Mouse (Mus musculus) cerebellum, adult 2 months (tissue): Measurements from ENCODE around the gene Hemk1. TPM values are rescaled to one million over a fixed set of nuclear protein-coding genes. Genes with fewer than 3 reads are reported as not detected.
"Not testable (repeated sequence)": the region's sequence is repeated elsewhere in the genome, so short reads cannot be mapped to it uniquely, and the experiment has no call there.

Source experiments
- DNase-seq, 2 experiments: peaks; one replicate each; pipeline ENCODE4 v3.0.0; 2021
- H3K27ac ChIP-seq: fragments of 200-500 bp; 2 replicates; pipeline ENCODE4 v1.5.1; 2012; ENCODE audit warnings: low read length, control low read depth, inconsistent platforms; ENCODE audit not compliant: insufficient read depth
- H3K27me3 ChIP-seq: fragments of 200-500 bp; 2 replicates; pipeline ENCODE4 v1.6.1; 2012; ENCODE audit warnings: inconsistent platforms, mild to moderate bottlenecking, low read length, moderate library complexity; ENCODE audit not compliant: control insufficient read depth, insufficient read depth
- H3K4me1 ChIP-seq: fragments of 200-500 bp; 2 replicates; pipeline ENCODE4 v1.6.1; 2011; ENCODE audit warnings: low read length; ENCODE audit not compliant: control insufficient read depth, insufficient read depth
- H3K4me3 ChIP-seq: fragments of 200-500 bp; replicated peaks from 2 replicates; pipeline ENCODE3; 2011; ENCODE audit warnings: mild to moderate bottlenecking, low read depth, low read length, control low read depth; ENCODE audit not compliant: insufficient read depth
- CTCF ChIP-seq: fragments of 200-500 bp; IDR thresholded peaks from 2 replicates; pipeline ENCODE4 v1.5.1; 2011; ENCODE audit warnings: low read depth, mild to moderate bottlenecking, control low read depth, low read length, moderate library complexity, borderline replicate concordance; ENCODE audit not compliant: insufficient read depth
- POLR2A ChIP-seq: fragments of 200-500 bp; IDR thresholded peaks from 2 replicates; pipeline ENCODE4 v1.6.1; 2011; ENCODE audit warnings: low read length, control low read depth, borderline replicate concordance; ENCODE audit not compliant: insufficient read depth
- WGBS: fragments of 180-500 bp; shearing (Covaris S2); methylation state at CpG from one replicate; pipeline ENCODE4 v1.1.7; 2018; 5-methylcytosine and 5-hydroxymethylcytosine counted together
- polyA plus RNA-seq: library from polyadenylated mRNA; depleted of rRNA; stranded (reverse); fragments of >200 nt; gene quantifications from 2 replicates; pipeline ENCODE4 v1.2.3, GENCODE M21; 2012

The Hemk1 gene
- polyA plus RNA-seq, 1 experiment: 27.8 TPM

GRCm38 (mm10) chr9:107312811-107313584, 25.2 kb downstream of the Hemk1 start:
- WGBS: 74% methylated on average over 10 of the region's 10 CpGs
- Histone ChIP-seq H3K27ac (no peak overlapping the region), H3K4me1 (peaks cover 9% of the 10 kb centered on the region; the same call in 1 of the 2 replicates), H3K4me3 (no peak overlapping the region), H3K27me3 (no peaks in the 10 kb centered on the region)
- no peak for DNase-seq
- no peak for TF ChIP-seq CTCF
- no peak for TF ChIP-seq POLR2A

DNA sequence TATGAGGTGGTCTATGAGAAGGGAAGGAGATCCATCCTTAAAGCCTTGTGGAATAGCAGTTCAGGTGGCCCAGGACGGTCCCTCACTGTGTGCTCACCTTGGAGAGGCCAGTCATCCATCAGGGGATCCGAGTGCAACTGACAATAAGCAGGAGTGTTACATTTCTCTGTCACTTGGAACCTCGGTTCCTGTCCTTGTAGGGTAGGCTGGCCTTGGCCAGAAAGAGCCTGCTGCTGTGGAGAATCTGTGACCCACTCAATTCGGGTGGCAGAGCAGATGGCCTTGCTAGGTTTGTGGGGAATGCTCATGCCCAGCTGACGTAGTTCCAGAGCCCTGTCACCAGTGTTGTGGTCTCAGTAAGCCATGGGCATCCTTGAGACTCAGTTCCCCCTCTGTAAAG, 28.6 kb downstream of the Hemk1 start:
- DNase-seq: no peak
- TF ChIP-seq CTCF: no peak
- WGBS: 41% methylated on average over 5 of the region's 5 CpGs

GRCm38 (mm10) chr9:107309171-107309570, 29.0 kb downstream of the Hemk1 start:
- 82% methylated on average over 9 of the region's 9 CpGs for WGBS
- no peak for TF ChIP-seq CTCF
- TF ChIP-seq POLR2A: no peak
- no peak for DNase-seq
- H3K27ac ChIP-seq: no peak overlapping the region
- H3K4me3 ChIP-seq: no peak overlapping the region
- no peaks in the 10 kb centered on the region for H3K27me3 ChIP-seq
- no peaks in the 10 kb centered on the region for H3K4me1 ChIP-seq

More for the DNA sequence above, 28.6 kb downstream of the Hemk1 start:
- H3K27me3 ChIP-seq: no peaks in the 10 kb centered on the region
- no peaks in the 10 kb centered on the region for H3K4me1 ChIP-seq
- H3K27ac ChIP-seq: no peak overlapping the region
- H3K4me3 ChIP-seq: no peak overlapping the region

GRCm38 (mm10) chr9:107308346-107309000, 29.7 kb downstream of the Hemk1 start:
- H3K27me3 ChIP-seq: no peaks in the 10 kb centered on the region
- no peak overlapping the region for H3K27ac ChIP-seq
- DNase-seq: no peak
- H3K4me3 ChIP-seq: no peak overlapping the region
- WGBS: 88% methylated on average over 9 of the region's 9 CpGs
- TF ChIP-seq CTCF (no peak), POLR2A (no peak)
- no peaks in the 10 kb centered on the region for H3K4me1 ChIP-seq

DNA sequence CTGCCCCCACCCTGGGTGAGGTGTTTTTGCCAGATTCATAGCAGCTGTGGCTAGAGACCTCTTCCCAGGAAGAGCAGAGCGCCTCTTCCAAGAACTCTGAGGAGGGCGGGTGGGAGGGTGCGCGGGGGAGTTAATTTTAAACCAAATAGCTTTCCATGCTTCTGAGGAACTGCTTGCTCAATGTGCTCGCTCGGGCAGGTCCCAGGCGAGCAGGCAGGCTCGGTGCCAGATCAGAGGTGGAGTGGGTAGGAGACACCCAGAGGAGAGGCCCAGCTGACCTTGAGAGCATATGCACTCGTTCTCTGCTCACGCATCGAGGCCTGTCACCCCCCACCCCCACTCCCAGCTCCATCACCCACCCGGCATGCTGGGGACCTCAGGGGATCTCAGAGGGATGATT, 30.3 kb downstream of the Hemk1 start:
- WGBS: 32% methylated on average over 12 of the region's 12 CpGs
- no peak overlapping the region for H3K27ac ChIP-seq
- DNase-seq: no peak
- no peaks in the 10 kb centered on the region for H3K27me3 ChIP-seq
- TF ChIP-seq CTCF (no peak), POLR2A (no peak)
- no peaks in the 10 kb centered on the region for H3K4me1 ChIP-seq
- H3K4me3 ChIP-seq: no peak overlapping the region

DNA sequence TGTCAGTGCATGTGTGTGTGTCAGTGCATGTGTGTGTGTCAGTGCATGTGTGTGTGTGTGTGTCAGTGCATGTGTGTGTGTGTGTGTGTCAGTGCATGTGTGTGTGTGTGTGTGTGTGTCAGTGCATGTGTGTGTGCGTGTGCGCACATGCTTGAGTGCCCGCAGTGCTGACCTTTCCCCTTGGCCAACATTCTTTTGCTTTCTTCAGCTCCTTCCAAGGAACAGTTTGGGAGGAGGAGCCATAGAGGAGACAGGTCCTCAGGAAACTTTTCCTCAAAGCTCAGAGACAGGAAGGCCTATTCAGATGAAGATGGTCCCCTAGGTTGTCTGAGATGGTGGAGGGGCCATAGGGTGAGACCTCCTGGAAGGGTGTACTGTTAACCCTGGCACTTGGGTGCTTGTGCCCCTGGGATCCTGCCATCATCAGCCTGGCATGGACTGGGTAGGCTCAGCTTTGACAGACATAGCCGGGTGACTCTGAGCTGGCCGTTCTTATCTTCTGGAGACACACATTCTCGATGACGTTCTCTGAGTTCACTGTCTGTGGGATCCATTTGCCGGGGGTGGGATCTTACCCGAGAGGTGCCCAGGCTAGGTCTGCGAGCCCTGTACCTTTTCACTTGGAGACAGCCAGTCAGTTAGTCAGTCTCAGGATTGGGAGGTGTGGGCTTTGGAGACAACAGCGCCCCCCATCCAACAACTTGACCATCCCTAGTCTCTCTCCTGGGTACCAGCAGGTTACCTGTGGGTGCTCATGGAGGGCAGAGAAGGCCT, 30.9 kb downstream of the Hemk1 start:
- no peak for DNase-seq
- WGBS: 83% methylated on average over 11 of the region's 11 CpGs

DNA sequence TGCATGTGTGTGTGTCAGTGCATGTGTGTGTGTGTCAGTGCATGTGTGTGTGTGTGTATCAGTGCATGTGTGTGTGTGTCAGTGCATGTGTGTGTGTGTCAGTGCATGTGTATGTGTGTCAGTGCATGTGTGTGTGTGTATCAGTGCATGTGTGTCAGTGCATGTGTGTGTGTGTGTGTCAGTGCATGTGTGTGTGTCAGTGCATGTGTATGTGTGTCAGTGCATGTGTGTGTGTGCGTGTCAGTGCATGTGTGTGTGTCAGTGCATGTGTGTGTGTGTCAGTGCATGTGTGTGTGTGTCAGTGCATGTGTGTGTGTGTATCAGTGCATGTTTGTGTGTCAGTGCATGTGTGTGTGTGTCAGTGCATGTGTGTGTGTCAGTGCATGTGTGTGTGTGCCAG, 31.5 kb downstream of the Hemk1 start:
- not testable (repeated sequence) for H3K4me1 ChIP-seq, H3K4me3 ChIP-seq, H3K27ac ChIP-seq, DNase-seq, H3K27me3 ChIP-seq
- WGBS: 92% methylated on average over 1 of the region's 1 CpGs

More for the DNA sequence above, 30.9 kb downstream of the Hemk1 start:
- Histone ChIP-seq H3K4me1 (no peaks in the 10 kb centered on the region), H3K4me3 (no peak overlapping the region), H3K27me3 (no peaks in the 10 kb centered on the region), H3K27ac (no peak overlapping the region)
- TF ChIP-seq POLR2A (no peak), CTCF (no peak)
